Mouse (Mus musculus): ENCODE results near the gene Psmd14.

Psmd14 gene

GRCm38 (mm10) chr2:61711108-61712040 lies at the start of gene Psmd14:
Psmd14 (plus strand) TSS chr2:61711694.
- peak; percentile 96 for DNase-seq (ENCODE audit: extremely low read depth, insufficient read length, low spot score)

GRCm38 (mm10) chr2:61662833-61663232 lies 48.7 kb upstream of the Psmd14 start:
- DNase-seq (ENCODE audit: extremely low read depth, insufficient read length, low spot score), result no peak

DNA sequence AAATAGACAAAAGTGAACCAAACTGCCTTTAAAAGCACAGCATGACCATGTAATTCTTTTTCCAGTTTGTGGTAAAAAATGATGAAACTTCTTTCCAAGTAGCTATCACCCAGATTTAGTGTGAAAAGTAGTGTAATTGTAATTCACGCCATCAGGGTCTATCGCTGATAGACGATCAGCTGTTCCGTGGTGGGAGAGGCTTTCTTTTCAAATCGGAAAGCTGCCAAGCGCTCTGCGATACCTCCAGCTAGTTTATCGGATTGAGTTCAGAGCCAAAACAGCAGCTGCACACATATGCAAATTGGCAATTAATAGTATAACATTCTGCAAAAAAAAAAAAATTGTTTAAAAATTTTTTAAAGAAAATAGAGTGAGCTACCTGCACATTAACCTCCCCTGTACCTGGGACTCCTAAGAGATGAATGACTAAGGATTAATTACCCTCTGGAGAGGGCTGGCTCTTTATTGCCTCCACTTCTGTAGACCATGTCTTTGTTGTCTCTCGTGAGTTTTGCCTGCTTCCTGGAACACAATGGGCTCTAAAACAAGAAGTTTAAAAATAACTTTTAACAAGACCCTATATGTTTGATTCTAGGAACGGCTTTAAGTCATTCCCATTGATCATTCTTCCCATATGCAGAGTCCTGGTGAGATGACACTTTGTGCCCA lies 47.8 kb upstream of the Psmd14 start:
- no peak for DNase-seq (ENCODE audit: extremely low read depth, insufficient read length, low spot score)

DNA sequence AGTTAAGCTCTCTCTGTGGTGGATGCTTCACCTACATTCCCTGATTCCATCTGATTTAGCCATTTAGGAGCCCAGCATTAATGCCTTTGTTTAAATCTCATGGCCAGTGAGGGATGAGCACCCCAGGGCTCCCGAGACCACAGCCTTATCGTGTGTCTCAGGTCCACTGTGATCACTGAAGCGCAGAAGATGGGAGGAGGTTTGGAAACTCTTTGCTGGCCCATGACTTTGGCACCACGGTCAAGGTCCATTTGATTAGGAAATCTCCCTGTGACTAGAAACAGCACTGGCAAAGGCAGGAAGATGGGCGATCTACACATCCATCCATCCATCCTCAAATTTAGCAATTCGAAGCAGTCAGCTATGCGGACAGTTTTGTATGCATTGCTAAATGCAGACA lies 44.1 kb upstream of the Psmd14 start:
- DNase-seq (ENCODE audit: extremely low read depth, insufficient read length, low spot score), result no peak

DNA sequence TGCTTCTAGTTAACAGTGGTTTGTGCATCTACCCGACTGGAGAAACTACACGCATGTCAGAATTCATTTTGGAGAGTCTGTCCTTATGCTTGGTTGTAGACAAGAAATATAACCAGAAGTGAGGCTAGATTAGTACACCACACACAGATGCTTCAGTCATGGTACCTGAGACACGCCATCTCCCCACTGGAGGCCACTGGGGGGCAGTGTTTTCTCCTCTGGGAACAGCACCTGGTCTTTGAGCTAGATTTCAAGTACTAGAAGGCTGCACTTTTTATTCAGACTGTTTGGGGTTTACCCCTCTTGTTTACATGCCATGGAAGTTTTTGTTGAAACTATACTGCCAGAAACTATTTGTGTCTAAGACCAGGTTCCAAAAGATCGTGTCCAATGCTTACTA lies 43.2 kb upstream of the Psmd14 start:
- DNase-seq (ENCODE audit: extremely low read depth, insufficient read length, low spot score), result no peak

GRCm38 (mm10) chr2:61674555-61674954 lies 36.9 kb upstream of the Psmd14 start:
- DNase-seq (ENCODE audit: extremely low read depth, insufficient read length, low spot score), result no peak

- no peak for DNase-seq (ENCODE audit: extremely low read depth, insufficient read length, low spot score)
Measured at GRCm38 (mm10) chr2:61681572-61681971, 29.9 kb upstream of the Psmd14 start.

- no peak for DNase-seq (ENCODE audit: extremely low read depth, insufficient read length, low spot score)
Measured at GRCm38 (mm10) chr2:61686533-61686932, 25.0 kb upstream of the Psmd14 start.

GRCm38 (mm10) chr2:61689086-61689485 lies 22.4 kb upstream of the Psmd14 start:
- no peak for DNase-seq (ENCODE audit: extremely low read depth, insufficient read length, low spot score)

DNA sequence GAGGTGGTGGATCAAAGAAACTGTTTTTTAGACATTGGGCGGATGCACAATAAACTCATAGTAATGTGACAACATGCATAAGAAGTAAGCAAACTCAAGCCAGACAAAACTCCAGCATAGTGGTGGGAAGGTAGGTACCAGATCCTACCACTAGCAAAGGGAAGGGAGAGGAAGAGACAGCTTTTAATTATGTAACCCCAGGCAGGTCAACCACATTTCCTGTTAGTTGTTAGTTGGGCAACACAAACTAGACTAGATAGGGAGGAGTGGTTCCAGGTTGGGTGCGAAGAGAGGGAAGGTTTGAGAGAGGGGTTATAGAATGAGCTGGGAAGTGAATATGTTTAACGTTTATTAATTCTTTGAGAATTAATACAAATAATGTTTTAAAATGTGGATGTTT lies 1.9 kb upstream of the Psmd14 start:
- DNase-seq (ENCODE audit: extremely low read depth, insufficient read length, low spot score), result no peak

DNA sequence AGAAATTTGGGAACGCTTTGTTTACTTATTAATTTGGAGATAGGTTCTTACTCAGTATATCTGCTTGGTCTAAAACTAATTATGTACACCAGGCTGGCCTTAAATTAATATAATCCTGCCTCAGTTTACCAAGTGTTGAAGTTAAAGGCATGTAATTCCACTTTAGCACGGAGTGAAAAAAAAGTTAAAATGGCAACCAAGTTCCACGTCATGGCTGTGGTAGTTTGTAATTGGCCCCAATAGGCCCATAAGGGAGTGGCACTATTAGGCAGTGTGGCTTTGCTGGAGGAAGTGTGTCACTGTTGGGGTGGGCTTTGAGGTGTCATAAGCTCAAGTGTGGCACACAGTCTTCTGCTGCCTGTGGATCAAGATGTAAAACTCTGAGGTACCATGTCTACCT lies 1.0 kb downstream of the Psmd14 start:
- DNase-seq (ENCODE audit: extremely low read depth, insufficient read length, low spot score), result peak; percentile 40

- DNase-seq (ENCODE audit: extremely low read depth, insufficient read length, low spot score), result no peak
Measured at GRCm38 (mm10) chr2:61722401-61722982, 11.0 kb downstream of the Psmd14 start.

GRCm38 (mm10) chr2:61732802-61733486 lies 21.4 kb downstream of the Psmd14 start:
- DNase-seq (ENCODE audit: extremely low read depth, insufficient read length, low spot score), result no peak

GRCm38 (mm10) chr2:61734175-61734574 lies 22.7 kb downstream of the Psmd14 start:
- no peak for DNase-seq (ENCODE audit: extremely low read depth, insufficient read length, low spot score)

GRCm38 (mm10) chr2:61746051-61746450 lies 34.6 kb downstream of the Psmd14 start:
- no peak for DNase-seq (ENCODE audit: extremely low read depth, insufficient read length, low spot score)

DNA sequence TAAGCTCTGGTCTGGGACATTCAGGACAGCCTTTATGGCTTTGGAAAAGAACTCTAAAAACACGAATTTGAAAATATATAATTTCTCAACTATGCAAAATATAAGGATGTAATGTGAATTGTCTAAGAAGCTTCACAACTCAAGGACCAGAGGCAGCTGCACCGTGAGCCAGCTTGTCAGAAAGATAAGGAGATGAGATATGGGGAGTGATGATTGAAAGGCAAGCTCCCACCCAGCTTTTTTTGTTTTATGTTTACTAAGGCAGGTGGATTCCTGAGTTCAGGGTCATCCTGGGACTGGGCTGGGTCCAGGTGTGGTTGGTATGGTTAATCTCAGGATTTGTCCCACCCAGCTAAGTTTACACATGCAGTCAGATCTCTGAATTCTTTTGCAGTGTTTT lies 35.1 kb downstream of the Psmd14 start:
- DNase-seq (ENCODE audit: extremely low read depth, insufficient read length, low spot score), result no peak

GRCm38 (mm10) chr2:61747411-61747810 lies 35.9 kb downstream of the Psmd14 start:
- no peak for DNase-seq (ENCODE audit: extremely low read depth, insufficient read length, low spot score)

DNA sequence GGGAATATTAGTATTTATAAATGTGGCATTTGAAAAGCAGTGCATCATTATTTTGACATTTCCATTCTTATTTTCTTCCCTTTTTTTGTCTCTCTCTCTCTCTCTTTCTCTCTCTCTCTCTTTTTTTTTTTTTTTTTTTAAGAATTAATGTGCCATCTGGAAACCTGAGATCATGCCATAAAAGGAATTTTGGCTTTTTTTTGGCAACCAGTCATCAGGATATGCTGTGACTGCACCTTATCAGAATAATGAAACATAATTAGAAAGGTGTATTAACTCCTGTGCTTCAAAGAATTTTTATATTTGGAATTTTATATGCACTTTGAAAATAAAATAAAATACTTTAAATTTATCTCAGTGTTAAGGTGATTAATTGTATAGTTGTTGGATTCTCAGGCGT lies 39.2 kb downstream of the Psmd14 start:
- DNase-seq (ENCODE audit: extremely low read depth, insufficient read length, low spot score), result no peak

- DNase-seq (ENCODE audit: extremely low read depth, insufficient read length, low spot score), result no peak
Measured at GRCm38 (mm10) chr2:61751286-61751685, 39.8 kb downstream of the Psmd14 start.

GRCm38 (mm10) chr2:61752362-61752761 lies 40.9 kb downstream of the Psmd14 start:
- DNase-seq (ENCODE audit: extremely low read depth, insufficient read length, low spot score), result no peak

DNA sequence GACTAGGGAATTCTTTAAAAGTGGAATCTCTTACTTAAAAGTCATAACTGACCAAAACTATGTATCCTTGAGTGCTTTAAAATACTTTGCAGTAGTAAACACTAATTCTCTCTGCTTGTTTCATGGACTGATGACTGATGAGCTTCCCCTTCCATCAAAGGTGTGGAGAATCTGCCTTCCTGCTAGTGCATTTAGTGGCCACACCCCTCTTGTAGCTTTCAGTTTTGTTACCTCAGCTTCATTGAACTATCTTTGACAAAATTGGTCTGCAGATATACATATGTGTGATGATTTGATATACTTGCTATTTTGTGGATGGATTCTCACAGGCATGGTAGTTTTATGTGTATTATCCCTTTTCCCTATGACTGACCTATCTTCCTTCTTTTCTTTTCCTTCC lies 43.5 kb downstream of the Psmd14 start:
- no peak for DNase-seq (ENCODE audit: extremely low read depth, insufficient read length, low spot score)

All from 3134 (cell line).